Mouse (Mus musculus): ENCODE data around the gene Mrpl34.

The Mrpl34 gene

GRCm38 (mm10) chr8:71495039-71495438 lies 30.3 kb downstream of the Mrpl34 start:
- DNase-seq (ENCODE audit: low read depth, low spot score), result peak; percentile 87

- DNase-seq (ENCODE audit: low read depth, low spot score), result no peak
These were observed 31.1 kb downstream of the Mrpl34 start for GRCm38 (mm10) chr8:71495811-71496210.

DNA sequence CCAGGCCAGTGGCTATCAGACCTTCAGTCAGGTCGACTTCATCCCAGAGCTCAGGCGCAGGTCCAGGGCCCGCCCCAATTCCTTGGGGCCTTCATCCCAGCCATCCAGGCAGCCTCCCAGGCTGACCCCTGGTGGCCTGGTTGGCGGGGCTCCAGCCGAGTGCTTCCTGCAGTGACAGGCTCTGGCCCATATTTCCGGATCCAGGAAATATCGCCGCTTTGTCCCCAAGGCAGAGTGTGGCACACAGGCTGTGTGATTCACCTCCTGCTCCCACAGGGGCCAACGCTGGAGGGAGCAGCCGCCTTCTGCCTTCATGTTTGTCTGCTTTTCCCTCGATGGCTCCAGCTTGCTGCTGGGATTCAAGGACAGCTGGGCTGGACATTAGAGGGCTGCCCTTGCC lies 31.7 kb downstream of the Mrpl34 start:
- DNase-seq (ENCODE audit: low read depth, low spot score), result no peak

GRCm38 (mm10) chr8:71497077-71497645 lies 32.4 kb downstream of the Mrpl34 start:
- no peak for DNase-seq (ENCODE audit: low read depth, low spot score)

GRCm38 (mm10) chr8:71497881-71498501 lies 33.2 kb downstream of the Mrpl34 start:
- DNase-seq (ENCODE audit: low read depth, low spot score), result peak; percentile 84

DNA sequence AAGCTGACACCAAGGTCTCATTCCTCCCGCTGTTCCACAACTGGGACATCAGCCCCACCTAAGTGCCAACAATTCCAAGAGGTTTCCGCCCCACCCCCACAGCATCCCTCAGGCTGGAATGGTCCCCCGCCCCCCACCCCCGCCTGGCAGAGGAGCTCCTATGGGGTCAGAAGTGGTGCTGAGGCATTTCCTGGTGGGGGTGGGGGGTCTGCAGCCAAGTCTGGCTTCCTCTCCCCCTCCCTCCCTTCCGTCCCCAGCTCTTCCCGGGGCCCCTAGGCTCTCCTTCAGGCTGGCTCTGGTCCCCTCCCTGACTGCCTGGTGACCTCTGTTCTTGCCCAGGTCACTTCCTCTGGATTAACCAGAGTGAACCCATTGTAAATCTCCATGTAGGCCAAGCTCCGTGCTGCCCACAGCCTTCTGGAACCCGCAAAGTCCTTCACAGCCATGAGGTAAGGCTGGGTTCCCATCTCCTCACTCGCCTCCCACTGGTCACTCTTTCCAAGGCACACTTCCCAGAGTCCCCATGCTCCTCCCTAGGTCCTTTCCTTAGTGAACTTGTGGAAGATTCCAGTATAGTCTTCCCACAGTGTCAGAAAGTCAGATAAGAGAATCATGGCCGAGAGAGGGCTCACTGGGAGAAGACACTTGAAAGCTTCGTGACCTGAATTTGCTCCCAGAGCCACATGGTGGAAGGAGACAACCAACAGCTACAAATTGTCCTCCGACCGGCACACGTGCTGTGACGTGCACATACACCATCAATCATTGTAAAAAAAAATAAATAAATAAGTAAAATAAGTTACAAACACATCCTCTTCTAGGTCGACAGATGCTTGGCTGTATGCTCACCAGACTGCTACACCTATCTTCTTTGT lies 34.3 kb downstream of the Mrpl34 start:
- peak; percentile 87 for DNase-seq (ENCODE audit: low read depth, low spot score)

- DNase-seq (ENCODE audit: low read depth, low spot score), result no peak
These were observed 39.6 kb downstream of the Mrpl34 start for GRCm38 (mm10) chr8:71504349-71504748.

- DNase-seq (ENCODE audit: low read depth, low spot score), result no peak
These were observed 40.6 kb downstream of the Mrpl34 start for GRCm38 (mm10) chr8:71505326-71505725.

DNA sequence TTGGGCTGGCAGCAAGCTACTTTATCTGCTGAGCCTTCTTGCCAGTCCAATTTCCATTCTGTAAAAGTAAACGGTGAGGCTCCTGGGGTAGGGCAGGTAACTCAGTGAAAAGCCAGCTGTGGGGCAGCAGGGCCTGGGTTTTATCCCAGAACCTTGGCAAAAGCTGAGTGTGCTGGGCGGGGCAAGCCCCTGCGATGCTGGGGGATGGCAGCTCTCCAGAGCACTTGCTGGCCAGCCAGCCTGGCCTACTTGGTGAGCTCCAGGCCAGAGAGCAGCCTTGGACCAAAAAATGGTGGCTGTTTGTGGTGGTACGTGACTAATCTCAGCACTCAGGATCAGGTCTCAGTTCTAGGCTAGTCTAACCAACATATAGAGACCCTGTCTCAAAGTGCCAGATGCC lies 41.2 kb downstream of the Mrpl34 start:
- DNase-seq (ENCODE audit: low read depth, low spot score), result no peak

GRCm38 (mm10) chr8:71507589-71508104 lies 42.9 kb downstream of the Mrpl34 start:
- peak; percentile 96 for DNase-seq (ENCODE audit: low read depth, low spot score)

- DNase-seq (ENCODE audit: low read depth, low spot score), result no peak
These were observed 44.6 kb downstream of the Mrpl34 start for GRCm38 (mm10) chr8:71509316-71509715.

- no peak for DNase-seq (ENCODE audit: low read depth, low spot score)
These were observed 46.9 kb downstream of the Mrpl34 start, which contains the start of gene Plvap for GRCm38 (mm10) chr8:71511644-71512043. Plvap (minus strand) TSS chr8:71511752.

- DNase-seq (ENCODE audit: low read depth, low spot score), result peak; percentile 48
These were observed 48.4 kb downstream of the Mrpl34 start for GRCm38 (mm10) chr8:71513018-71513754.

DNA sequence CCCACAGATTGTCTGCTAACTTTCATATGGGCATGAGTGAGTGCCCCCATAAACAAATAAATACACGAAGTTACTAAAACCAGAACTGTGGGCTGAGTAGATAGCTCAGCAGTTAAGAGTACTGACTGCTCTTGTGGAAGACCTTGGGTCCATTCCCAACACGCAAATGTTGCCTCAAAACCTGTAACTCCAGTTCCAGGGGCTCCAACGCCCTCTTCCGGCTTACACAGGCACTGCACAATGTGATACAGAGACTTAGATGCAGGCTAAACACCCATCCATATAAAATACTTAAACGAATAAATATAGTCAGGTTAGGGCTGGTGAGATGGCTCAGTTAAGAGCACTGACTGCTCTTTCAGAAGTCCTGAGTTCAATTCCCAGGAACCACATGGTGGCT lies 50.3 kb downstream of the Mrpl34 start:
- peak; percentile 70 for DNase-seq (ENCODE audit: low read depth, low spot score)

Data from ES-CJ7 (cell line).